Mouse (Mus musculus): ENCODE measurements at regions not wholly inside any gene's neighbourhood (a gene's known extent, or its start where the extent isn't known, plus 50 kb on each side); places are given as distances from the start of the nearest gene placed in this dataset.

GRCm38 (mm10) chr2:77358176-77358575 lies 77.8 kb upstream of the Sestd1 start:
- DNase-seq (ENCODE audit: low read depth, low spot score) = no peak

- DNase-seq (ENCODE audit: low read depth, low spot score) = no peak
These were observed 76.4 kb upstream of the Sestd1 start for GRCm38 (mm10) chr2:77356798-77357197.

GRCm38 (mm10) chr2:77351987-77352628 lies 71.7 kb upstream of the Sestd1 start:
- DNase-seq (ENCODE audit: low read depth, low spot score) = no peak

GRCm38 (mm10) chr2:77347027-77347426 lies 66.6 kb upstream of the Sestd1 start:
- DNase-seq (ENCODE audit: low read depth, low spot score) = no peak

- DNase-seq (ENCODE audit: low read depth, low spot score) = no peak
These were observed 63.5 kb upstream of the Sestd1 start for GRCm38 (mm10) chr2:77343736-77344440.

- DNase-seq (ENCODE audit: low read depth, low spot score) = no peak
These were observed 62.0 kb upstream of the Sestd1 start for GRCm38 (mm10) chr2:77342416-77342815.

GRCm38 (mm10) chr2:77341575-77342332 lies 61.4 kb upstream of the Sestd1 start:
- DNase-seq (ENCODE audit: low read depth, low spot score) = peak; percentile 94

GRCm38 (mm10) chr2:77340076-77340475 lies 59.7 kb upstream of the Sestd1 start:
- no peak for DNase-seq (ENCODE audit: low read depth, low spot score)

GRCm38 (mm10) chr2:77337786-77338406 lies 57.5 kb upstream of the Sestd1 start:
- DNase-seq (ENCODE audit: low read depth, low spot score) = no peak

GRCm38 (mm10) chr2:77337318-77337717 lies 56.9 kb upstream of the Sestd1 start:
- no peak for DNase-seq (ENCODE audit: low read depth, low spot score)

- no peak for DNase-seq (ENCODE audit: low read depth, low spot score)
These were observed 56.4 kb upstream of the Sestd1 start for GRCm38 (mm10) chr2:77336810-77337209.

- peak; percentile 23 for DNase-seq (ENCODE audit: low read depth, low spot score)
These were observed 54.3 kb upstream of the Sestd1 start for GRCm38 (mm10) chr2:77334706-77335105.

- DNase-seq (ENCODE audit: low read depth, low spot score) = no peak
These were observed 53.1 kb upstream of the Sestd1 start for GRCm38 (mm10) chr2:77333394-77334079.
